Comparison of ENCODE assay signal across 8 mouse cellular contexts in genomic region chr1:134955637-134956176, GRCm38 (mm10). TPM values are rescaled to one million over a fixed set of nuclear protein-coding genes. Genes with fewer than 3 reads are reported as not detected.
DNase-seq lines count a peak whose midpoint lies in the region; ATAC-seq lines count a peak whose summit lies in the region.

Gene Ppp1r12b, minus strand, starts transcription at chr1:134955942.

- H3K9ac ChIP-seq in kidney, embryonic 15.5 days, result peak within 1 kb of the TSS; percentile 82

- H3K27me3 ChIP-seq in heart, embryonic 10.5 days (ENCODE audit: insufficient read depth, poor library complexity, severe bottlenecking), result no peaks in the 10 kb centered on the region
- no peaks in the 10 kb centered on the region for H3K27me3 ChIP-seq in kidney, embryonic 15.5 days

- H3K4me3 ChIP-seq in heart, embryonic 10.5 days, result peak within 1 kb of the TSS; percentile 90
- H3K4me3 ChIP-seq in kidney, embryonic 15.5 days (replicated peaks), result peak within 1 kb of the TSS; percentile 76

- H3K4me1 ChIP-seq in heart, embryonic 10.5 days, result peaks cover 46% of the 10 kb centered on the region
- peaks cover 14% of the 10 kb centered on the region for H3K4me1 ChIP-seq in kidney, embryonic 15.5 days

- peak within 1 kb of the TSS; percentile 76 for H3K4me2 ChIP-seq in kidney, embryonic 15.5 days

- H3K9me3 ChIP-seq in heart, embryonic 10.5 days, result no peaks in the 10 kb centered on the region
- no peaks in the 10 kb centered on the region for H3K9me3 ChIP-seq in kidney, embryonic 15.5 days (replicated peaks)

- no peaks in the 10 kb centered on the region for H3K36me3 ChIP-seq in heart, embryonic 10.5 days
- no peaks in the 10 kb centered on the region for H3K36me3 ChIP-seq in kidney, embryonic 15.5 days

- WGBS in heart, embryonic 10.5 days, result under 1% methylated on average over 39 of the region's 39 CpGs
- WGBS in kidney, embryonic 15.5 days, result under 1% methylated on average over 39 of the region's 39 CpGs

- peak within 1 kb of the TSS; percentile 95 for H3K27ac ChIP-seq in heart, embryonic 10.5 days
- H3K27ac ChIP-seq in kidney, embryonic 15.5 days, result peak within 1 kb of the TSS; percentile 86

- DNase-seq in B cell, adult 2 months, result peak; percentile 89
- peak; percentile 100 for DNase-seq in brain, adult 2 months (ENCODE audit: low read depth, low spot score)
- peak; percentile 100 for DNase-seq in heart, embryonic 10.5 days (ENCODE audit: low spot score)
- DNase-seq in liver, result peak; percentile 95
- peak; percentile 90 to 94 for DNase-seq in spleen, postnatal 4 days (ENCODE audit: low spot score in 2 of 2)

- peak; percentile 100 for ATAC-seq in erythroblast, adult 5-6 weeks (replicated peaks; ENCODE audit: low FRiP score, poor library complexity, severe bottlenecking)
- ATAC-seq in kidney, embryonic 15.5 days (replicated peaks; ENCODE audit: low FRiP score), result peak; percentile 99
- ATAC-seq in monocyte, adult 5-6 weeks (replicated peaks; ENCODE audit: insufficient number of reproducible peaks, low FRiP score, low TSS enrichment, poor library complexity, severe bottlenecking), result peak; percentile 99

RNA-seq across cellular contexts. Expression of gene Ppp1r12b, which starts in this region (rescaled TPM):
- total RNA-seq in erythroblast, adult 5-6 weeks (2015; ENCODE audit: low replicate concordance), result 0.63 and 1.5 TPM in 2 replicates
- 5.2 and 5.9 TPM in 2 replicates for total RNA-seq in erythroblast, adult 5-6 weeks (2017; ENCODE audit: low replicate concordance)
- 15.2 and 24.5 TPM in 2 replicates for polyA plus RNA-seq in heart, embryonic 10.5 days (2016; fragmentation: Nextera tagmentation; extraction: Ambion mirVana)
- polyA plus RNA-seq in kidney, embryonic 15.5 days (2015; fragmentation: Nextera tagmentation; extraction: Ambion mirVana), result 5.2 and 6.7 TPM in 2 replicates
- 4.5 to 13.3 TPM (median 7.7 TPM) in 3 replicates for total RNA-seq in monocyte, adult 5-6 weeks (2017)

Comparison
In these comparisons a context has a peak if more than half of its experiments do, and no peak if none do; other contexts are left out.
1. Peak in every context shown above with its lines: DNase-seq, ATAC-seq, H3K4me3 ChIP-seq and H3K27ac ChIP-seq.